Mouse (Mus musculus) hindlimb bud, embryonic 11.5 days (tissue): ENCODE data around the gene Ski.

ENCODE experiments used
- DNase-seq: peaks from one replicate; pipeline ENCODE4 v3.0.0-alpha.2; 2012; ENCODE audit warnings: low read depth, low spot score; ENCODE audit errors: extremely low spot score

Gene Ski

GRCm38 (mm10) chr4:155154986-155155385 is 67.4 kb downstream of the Ski start:
- no peak for DNase-seq

DNA sequence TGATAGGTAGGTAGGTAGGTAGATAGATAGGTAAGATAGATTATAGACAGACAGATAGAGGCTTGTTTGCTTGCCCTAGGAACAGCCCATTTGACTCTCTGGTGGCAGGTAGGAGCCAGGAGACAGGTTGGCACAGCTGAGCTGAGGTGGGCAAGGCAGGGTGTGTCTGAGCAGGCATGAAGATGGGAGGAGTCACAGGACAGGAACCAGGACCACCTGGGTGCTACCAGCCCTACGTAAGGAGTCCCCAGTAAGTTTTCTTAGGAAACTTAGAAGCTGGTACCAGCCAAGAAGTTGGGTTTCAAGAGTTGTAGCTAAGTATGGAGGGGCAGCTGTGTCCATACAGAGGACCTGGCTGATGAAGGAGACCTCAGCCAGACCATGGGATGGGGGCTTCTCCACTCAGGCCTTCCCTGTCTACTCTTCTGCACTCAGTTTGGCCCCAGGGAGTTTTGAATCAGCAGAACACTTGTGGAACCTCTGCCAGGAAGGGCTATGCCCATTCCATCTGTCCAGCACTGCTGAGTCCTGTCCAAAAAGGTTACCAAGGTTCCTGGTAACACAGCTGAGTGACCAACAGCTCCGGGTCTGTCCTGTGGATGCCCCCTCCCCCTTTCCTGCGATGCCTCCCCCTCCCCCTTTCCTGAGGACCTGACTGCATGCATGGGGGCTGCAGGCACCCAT is 68.9 kb downstream of the Ski start:
- DNase-seq = no peak

DNA sequence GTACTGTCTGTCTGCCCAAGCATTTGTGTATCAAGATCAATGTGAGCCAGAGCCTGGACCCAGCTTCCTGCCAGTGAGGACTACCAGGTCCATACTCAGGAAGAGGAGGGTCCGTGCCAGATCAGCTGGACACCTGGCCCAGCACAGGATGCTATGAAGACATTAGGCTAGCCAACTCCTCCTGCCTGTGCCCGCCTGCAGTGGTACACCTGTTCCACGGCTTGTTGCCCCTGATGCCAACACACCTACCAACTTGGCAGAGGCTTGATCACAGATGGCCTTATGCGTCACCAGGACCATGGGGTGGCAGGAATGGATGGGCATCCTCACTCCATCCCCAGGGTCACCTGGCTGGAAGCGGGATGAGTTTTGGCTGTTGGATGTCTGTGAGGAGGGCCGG is 69.9 kb downstream of the Ski start:
- no peak for DNase-seq

- DNase-seq = no peak
Measured at GRCm38 (mm10) chr4:155151845-155152244, 70.5 kb downstream of the Ski start.

DNA sequence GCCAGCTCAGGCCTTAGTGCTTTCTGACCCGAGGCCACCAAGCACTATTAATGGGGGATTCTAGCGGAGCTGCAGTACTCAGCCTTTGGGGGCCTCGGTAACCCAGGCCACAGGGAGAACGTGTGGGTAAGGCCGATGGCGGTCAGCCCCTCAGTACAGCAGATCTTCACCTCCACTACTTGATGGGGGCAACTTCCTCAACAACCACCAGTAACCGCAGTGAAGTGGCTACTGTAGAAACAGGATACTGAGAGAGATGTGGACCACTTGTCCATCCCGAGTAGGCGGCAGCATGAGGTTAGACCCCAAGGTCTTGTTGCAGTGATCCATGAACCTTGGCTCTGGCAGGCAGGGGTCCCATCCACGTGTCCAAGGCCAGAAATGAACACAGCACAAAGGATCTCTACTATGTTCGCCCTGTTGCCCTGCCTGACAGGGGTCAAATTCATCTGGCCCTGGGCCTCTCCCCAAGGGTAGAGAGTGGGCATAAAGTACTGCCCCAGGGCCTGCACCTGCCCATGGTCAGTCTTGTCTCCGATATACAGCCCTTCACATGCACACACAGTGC is 71.1 kb downstream of the Ski start:
- DNase-seq = no peak

DNA sequence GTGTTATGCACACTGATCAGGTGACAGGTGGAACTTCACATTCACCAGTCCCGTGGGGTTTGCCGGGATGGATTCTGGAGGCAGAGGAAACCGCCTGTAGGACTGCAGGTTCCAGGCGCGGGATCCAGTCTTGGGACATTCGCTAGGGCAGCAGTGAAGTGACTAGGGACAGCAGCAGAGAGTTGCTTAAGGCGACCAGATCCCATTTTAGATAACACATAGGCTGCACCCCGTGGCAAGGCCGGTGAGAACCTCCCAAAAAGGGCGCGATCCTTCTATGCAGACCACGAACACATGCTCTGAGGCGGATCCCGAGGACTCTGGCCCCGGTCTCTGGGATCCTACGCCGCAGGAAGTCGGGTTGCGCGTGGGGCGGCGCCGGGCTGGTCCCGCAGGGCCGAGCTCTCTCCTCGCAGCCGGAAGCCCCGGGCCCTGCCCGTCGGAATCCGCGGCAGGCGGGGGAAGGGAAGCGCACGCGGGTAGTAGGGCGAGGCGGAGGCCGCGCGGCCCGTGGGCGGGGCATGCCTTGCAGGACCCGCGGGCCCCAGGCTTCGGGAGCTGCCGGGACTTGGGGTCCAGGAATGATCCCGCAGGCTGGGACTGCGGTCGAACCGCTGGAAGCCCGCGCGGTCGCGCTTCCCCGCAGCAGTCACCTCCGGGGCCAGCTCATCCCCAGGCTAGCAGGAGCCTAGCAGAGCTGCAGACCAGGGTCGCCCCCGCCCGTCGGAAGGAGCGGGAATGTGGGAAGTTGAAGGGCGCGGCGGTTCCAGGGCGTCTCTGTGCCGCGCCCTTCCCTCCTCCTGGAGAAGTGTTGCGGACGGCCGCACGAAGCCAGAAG is 71.9 kb downstream of the Ski start:
- DNase-seq = no peak

DNA sequence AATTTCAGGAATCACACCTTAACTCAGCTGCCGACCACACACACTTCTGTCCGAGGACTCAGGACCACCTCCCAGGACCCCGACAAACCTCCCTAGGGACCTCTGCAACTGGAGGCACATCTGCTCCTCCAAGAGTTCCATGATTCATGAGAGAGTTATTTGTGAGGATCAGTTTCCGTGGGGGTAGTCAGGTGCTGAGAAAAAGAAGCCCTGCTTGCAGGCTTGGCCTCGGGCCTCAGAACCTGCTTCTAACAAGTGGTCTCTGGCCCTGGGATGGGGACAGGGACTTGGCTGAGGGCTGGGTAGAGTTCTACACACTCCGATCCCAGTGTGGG is 72.5 kb downstream of the Ski start:
- no peak for DNase-seq

DNA sequence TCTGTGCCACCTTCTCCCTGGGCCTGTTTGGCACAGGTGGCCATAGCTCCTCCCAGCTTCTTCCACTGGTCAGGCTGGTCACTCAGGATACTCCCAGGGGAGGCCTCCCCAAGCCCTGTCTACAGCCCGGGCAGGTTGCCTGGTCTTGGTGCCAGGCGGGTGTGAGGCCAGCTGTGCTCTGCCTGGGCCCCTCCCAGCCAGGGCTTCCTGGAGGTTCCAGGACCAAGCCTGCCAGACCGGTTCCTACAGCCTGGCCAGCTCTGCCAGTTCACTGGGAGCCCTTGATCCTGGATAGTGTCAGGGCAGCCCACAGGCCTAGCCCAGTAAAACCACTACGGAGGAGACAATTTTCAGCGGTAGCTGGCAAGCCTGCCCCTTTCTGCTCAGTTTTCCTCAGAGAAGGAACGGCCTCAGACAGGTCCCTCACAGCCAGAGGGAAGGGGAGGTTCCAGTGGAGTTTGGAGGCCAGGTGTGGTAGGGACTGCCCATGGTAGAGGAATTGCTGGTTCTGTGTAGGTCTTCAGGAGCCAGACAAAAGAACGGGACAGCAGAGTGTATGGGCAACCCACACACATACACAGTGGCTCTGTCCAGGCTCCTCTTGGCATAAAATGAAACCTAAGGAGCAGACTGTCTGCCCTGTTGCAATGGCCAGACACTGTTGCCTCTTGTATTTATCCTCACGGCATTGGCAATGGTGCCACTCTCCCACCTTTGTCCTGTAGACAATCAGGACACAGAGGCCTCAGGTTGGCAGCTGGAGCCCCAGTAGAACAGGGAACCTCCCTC is 73.3 kb downstream of the Ski start:
- DNase-seq = no peak

DNA sequence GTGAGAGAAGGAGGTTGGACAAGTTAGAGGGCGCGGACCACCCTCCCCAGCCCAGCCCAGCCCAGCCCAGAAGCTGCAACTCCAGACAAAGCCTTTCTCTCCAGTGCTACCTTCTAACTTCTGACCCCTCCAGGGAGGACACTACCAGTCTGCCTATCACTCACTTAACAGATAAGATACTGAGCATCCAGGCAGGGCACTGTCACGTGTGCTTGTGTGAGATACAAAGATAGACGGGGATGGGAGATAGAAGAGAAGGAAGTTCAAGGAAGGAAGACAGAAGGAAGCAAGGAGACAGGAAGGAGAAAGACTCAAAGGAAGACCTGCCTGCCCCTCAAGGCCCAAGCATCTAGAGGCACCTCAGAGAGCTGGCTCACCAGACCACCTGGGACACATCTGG is 73.9 kb downstream of the Ski start:
- no peak for DNase-seq

DNA sequence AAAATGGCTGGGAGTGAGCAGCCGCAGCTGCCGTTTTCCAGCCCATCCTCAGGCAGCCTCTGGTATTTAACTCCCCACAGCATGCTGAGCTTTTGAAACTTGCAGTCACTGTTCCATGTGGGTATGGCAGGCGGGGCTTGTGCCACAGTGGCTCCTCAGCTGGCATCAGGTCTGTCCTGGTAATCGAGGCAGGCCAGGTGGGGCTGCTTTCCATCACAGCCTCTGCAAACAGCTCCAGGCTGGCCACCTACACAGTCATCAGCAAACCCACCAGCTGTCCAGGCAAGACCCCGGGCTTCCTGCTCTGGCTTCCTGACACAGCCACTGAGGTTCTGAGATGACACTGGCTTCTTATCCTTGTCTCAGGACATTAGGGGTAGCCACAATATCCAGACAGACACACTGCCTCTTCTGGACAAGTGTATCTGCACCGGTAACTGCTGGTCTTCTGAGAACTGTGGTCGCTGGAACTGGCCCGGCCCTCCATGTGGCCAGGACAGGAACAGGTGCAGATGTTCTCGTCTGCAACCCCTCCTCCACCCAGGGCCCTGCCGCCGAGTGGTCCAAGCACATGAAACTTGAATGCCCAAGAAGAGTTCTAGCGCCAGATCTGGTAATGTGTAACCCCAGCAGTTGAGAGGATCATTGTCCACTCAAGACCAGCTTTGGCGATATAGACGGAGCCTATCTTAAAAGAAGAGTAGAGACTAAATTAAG is 76.1 kb downstream of the Ski start:
- no peak for DNase-seq

GRCm38 (mm10) chr4:155144548-155145180 is 77.7 kb downstream of the Ski start:
- no peak for DNase-seq

GRCm38 (mm10) chr4:155143871-155144502 is 78.4 kb downstream of the Ski start:
- no peak for DNase-seq

DNA sequence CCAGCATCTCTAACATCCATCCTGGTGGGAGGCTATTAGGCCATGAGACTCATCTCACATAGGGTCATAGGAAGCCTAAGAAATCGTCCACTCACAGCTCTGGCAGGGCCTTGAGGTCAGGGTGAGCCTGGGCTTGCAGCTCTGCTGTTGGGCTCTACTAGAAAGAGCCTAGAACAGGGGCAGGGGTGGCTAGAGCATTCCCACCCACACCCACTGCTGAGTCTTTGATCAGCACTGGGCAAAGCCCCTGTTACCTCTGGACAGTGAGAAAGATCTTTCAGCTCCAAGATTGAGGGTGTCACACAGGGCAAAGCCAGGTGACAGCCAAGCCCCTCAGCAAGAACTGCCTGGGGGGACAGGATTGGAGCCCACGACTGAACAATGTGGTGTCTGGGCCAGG is 79.0 kb downstream of the Ski start:
- no peak for DNase-seq

DNA sequence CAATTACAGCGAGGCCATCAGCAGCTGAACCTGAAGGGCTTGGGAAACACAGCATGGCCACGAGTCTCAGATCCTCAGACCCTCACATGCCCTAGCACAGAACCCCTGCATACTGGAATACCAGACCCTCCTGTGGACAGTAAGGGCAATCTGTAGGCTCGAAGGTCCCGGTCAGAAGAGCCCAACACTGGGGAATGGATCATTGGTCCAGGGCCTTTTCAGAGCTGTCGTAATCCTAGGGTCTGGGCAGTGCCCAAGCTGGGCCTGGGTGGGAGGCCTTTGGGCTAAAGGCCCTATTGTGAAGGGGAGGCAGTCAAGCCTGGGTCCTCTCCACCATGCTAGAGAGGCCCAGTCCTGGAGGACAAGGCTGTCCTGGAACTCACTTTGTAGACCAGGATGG is 79.6 kb downstream of the Ski start:
- DNase-seq = no peak

- DNase-seq = no peak
Measured at GRCm38 (mm10) chr4:155140795-155141265, 81.6 kb downstream of the Ski start.

GRCm38 (mm10) chr4:155140150-155140549 is 82.2 kb downstream of the Ski start:
- DNase-seq = no peak

- no peak for DNase-seq
Measured at GRCm38 (mm10) chr4:155139281-155140045, 82.9 kb downstream of the Ski start.

DNA sequence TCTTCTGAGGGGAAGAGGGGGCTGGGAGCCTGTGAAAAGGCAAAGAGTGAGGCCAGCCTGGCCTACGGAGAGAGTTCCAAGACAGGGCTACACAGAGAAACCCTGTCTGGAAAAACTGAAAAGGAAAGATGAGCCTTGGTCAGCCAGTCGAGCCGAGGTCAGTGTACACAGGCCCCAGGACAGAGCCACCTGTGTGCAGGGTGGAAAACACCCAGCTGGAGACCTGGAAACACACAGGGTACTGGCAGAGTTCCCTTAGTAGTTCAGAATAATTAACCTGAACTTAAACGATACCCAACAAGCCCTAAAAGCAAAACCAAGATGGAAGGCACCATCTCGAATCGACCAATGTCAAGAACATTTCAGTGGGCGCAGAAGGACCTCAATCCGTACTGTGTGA is 83.9 kb downstream of the Ski start:
- no peak for DNase-seq

GRCm38 (mm10) chr4:155137891-155138290 is 84.5 kb downstream of the Ski start:
- no peak for DNase-seq
